Mouse (Mus musculus): ENCODE measurements around the gene Zfp771.
"Not testable (repeated sequence)": the region's sequence is repeated elsewhere in the genome, so short reads cannot be mapped to it uniquely, and the experiment has no call there.

The Zfp771 gene

DNA sequence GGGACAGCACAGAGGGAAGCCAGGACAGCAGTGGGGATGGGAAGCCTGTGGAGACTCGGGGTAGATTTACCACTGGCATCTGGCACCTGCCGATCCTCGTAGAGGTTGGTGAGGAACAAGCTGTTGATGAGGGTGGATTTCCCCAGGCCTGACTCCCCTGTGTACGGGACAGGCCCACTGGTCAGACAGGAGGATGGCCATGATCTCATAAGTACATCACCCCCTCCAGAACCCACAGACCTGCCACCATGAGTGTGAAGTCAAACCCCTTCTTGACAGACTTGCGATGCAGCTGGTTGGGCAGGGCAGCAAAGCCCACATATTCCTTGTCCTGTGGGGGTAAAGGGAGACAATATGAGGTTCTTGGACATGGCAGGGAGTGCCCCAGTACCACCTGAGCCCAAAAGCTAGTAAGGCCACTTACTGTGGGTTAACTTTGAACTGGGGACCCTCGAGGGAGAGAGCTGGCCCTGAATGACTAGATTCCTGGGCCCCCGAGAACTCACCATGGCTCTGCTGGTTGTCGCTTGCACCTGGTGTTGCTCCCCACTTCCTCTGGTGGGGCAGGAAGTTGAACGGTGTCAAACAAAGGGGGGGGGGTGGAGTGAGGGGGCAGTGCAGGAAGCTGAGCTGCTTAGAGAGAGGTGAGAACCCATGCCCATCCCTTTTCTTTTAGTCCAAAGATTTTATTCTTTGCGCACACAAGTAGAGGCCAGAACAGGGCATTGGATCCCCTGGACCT, 26.0 kb upstream of the Zfp771 start:
- DNase-seq (ENCODE audit: low spot score in 2 of 2), result no peak

- no peak for DNase-seq (ENCODE audit: low spot score in 2 of 2)
Measured at GRCm38 (mm10) chr7:127218670-127219069, 25.4 kb upstream of the Zfp771 start.

- DNase-seq (ENCODE audit: low spot score in 2 of 2), result no peak
Measured at GRCm38 (mm10) chr7:127220440-127220839, 23.6 kb upstream of the Zfp771 start.

DNA sequence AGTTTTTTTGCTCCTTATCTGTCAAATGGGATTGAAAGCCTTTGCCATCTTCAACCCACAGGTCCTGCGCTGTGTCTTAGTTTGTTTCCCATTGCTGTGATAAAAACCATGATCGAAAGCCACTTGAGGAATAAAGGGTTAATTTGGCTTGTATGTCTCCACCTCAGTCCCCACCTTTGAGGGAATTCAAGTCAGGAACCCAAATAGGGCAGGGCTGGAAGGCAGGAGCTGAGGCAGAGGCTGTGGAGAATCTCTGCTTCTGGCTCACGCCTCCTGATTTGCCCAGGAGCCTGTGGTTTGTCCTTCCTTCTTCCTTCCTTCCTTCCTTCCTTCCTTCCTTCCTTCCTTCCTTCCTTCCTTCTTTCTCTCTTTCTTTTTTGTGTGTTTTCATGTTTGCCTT, 21.0 kb upstream of the Zfp771 start:
- DNase-seq (ENCODE audit: low spot score in 2 of 2), result no peak

GRCm38 (mm10) chr7:127223515-127224478, 20.3 kb upstream of the Zfp771 start:
- no peak for DNase-seq (ENCODE audit: low spot score in 2 of 2)

GRCm38 (mm10) chr7:127224616-127225015, 19.5 kb upstream of the Zfp771 start:
- DNase-seq (ENCODE audit: low spot score in 2 of 2), result no peak

- peak in 1 of 2 experiments; percentile 48 for DNase-seq (ENCODE audit: low spot score in 2 of 2)
Measured at GRCm38 (mm10) chr7:127225147-127225995, 18.7 kb upstream of the Zfp771 start.

DNA sequence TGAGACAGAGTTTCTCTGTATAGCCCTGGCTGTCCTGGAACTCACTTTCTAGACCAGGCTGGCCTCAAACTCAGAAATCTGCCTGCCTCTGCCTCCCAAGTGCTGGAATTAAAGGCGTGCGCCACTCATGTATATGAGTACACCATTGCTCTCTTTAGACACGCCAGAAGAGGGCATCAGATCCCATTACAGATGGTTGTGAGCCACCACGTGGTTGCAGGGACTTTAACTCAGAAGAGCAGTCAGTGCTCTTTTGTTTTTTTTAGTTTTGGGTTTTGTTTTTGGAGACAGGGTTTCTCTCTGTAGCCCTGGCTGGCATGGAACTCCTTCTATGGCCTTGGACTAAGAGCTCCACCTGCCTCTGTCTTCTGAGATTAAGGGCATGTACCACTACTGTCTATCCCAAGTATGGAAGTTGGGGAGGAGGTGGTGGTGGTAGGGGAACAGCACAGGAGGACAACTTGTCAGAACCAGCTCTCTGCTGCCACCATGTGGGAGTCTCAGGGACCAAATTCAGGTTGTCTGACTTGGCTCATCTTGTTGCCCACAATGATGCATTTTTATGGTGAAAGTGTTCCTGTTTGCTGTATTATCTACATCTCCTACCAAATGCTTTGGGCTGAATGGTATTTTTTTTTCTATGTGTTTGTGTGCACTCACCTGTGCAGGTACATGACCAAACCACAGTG, 15.3 kb upstream of the Zfp771 start:
- peak; percentile 74 to 85 for DNase-seq (ENCODE audit: low spot score in 2 of 2)

DNA sequence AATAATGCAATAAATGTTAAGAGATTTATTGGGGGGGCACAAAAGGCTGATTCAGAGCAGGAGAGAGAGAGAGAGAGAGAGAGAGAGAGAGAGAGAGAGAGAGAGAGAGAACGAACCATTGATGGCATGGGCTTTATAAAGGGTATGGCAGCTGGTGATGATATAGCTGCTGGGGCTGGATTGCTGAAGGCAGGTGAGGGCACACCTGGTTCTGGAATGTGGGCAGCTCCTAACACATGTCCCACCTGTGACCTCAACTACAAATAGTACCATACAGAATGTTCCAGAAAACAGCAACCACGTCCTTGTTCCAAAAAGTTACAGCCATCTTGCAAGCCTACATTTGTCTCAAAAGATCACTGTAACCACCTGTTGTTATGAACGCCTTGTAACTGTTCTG, 12.7 kb upstream of the Zfp771 start:
- no peak for DNase-seq (ENCODE audit: low spot score in 2 of 2)

DNA sequence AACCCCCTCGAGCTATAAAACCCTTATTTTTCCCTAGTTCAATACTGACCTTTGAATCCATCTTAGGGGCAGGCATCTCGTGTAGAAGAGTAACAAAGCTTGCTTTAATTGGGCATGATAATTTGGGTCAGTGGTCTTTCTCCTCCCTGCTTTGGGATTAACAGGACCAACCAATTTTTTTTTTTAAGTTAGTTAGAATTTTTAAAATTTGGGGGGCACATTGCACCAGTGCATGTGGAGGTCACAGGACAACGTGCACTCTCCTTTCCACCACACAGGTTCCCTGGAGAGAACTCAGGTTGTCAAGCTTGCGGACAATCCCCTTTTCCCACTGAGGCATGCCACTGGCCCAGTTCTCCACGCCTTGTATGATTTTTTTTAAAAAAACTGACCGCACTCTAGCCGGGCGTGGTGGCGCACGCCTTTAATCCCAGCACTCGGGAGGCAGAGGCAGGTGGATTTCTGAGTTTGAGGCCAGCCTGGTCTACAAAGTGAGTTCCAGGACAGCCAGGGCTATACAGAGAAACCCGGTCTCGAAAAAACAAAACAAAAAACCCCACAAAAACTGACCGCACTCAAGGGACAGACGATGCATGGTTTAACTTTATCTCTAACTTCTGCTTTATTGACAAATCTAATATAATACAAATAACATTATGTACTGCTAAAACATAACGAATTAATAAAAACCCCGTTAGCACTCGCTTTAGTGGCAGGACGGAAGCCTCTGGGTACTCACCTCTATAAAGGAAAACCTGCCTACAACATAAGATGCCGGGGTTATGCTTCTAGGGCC, 12.1 kb upstream of the Zfp771 start:
- no peak for DNase-seq (ENCODE audit: low spot score in 2 of 2)

DNA sequence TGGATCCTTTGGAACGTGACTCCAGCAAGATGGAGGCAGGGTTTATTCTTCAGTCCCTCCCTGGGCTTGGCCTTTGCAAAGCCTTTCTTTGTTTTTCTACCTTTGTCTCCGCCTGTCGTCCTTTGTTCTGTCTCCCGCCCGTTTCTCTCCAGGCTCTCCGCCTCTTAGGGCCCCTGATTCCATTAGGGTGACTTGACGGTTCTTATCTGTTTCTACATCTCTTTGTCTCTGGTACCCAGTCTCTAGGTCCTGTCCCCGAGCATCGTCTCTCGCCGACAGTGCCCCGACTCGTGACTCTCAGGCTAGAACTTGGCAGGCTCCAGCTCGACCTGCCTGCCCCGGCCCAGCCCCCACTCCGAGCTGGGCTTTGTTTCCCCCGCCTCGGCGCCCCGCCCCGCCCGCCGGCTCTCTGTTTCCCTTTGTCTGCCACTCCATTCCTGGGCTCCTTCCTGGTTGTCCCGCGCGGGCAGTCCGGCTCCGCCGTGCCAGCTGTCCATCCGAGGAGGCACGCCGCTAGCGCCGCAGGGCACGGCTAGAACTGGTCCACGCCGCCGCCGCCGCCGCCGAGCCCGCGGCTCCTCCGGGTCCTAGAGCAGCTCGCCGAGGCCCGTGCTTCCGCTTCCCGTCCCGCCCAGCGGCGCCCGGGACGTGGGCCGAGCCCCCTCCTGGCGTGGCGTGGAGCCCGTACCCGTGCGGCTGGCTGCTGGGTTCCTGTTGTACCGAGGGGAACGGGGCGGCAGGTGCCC, 11.3 kb upstream of the Zfp771 start, which contains the start of the genes Zfp553 and Sept1:
TSS of gene Zfp553 (plus strand) at position 440 of the 746 bp plus-strand sequence.
TSS of gene Sept1 (minus strand) at position 509 of the 746 bp plus-strand sequence.
- DNase-seq (ENCODE audit: low spot score in 2 of 2), result peak; percentile 79 to 85

DNA sequence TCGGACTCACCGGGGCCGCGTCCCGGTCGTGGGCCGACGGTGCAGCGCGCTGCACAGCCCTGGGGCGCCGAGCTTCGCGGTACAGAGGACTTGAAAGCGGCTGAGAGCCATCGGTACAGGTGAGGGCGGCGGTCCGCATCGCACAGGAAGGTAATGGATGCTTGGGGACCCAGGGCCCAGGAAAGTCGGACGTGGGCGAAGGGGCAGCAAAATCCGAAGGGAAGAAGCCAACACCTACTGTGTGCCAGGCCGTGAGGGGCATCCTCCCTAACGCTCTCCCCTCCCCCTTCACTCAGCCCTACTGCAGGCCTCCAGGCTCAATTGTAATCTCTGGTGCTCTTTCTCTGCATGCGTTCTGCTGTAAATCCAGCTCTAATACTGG, 10.7 kb upstream of the Zfp771 start:
- DNase-seq (ENCODE audit: low spot score in 2 of 2), result no peak

DNA sequence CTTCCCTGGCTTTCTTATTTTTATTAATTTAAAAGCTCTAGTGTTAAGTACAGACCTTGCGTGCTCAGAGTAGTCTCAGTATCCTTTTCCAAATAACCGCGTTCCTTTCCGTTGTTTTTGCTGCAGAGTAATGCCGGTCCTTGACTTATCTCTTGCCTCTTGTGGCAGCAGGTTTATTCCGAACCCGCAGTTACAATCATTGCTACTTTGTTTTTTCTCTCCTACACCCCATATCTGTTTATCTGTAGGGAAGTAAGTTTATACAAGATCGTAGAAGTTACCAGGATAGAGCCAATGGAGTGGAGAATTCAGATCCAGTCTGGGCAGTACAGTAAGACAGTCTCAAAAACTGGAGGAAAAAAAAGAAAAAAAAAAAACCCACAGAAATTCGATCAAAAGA, 10.3 kb upstream of the Zfp771 start:
- DNase-seq (ENCODE audit: low spot score in 2 of 2), result no peak

DNA sequence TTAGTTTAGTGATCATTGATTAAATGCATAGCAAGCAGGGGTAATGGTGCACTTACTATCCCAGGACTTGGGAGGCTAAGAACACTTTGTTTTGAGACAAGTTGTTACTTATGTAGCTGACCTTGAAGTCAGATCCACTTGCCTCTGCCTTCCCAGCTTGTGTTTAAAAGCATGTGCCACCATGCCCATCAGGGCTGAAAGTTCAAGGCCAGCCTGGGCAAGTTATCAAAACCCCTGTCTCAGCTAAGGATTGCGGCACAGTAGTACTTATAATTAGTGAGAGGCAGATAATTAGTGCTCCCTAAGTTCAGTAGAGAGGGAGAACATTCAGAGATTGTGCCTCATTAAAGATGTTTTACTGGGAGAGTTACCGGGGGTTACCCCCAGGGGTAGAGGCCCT, 9.3 kb upstream of the Zfp771 start:
- DNase-seq (ENCODE audit: low spot score in 2 of 2), result no peak

DNA sequence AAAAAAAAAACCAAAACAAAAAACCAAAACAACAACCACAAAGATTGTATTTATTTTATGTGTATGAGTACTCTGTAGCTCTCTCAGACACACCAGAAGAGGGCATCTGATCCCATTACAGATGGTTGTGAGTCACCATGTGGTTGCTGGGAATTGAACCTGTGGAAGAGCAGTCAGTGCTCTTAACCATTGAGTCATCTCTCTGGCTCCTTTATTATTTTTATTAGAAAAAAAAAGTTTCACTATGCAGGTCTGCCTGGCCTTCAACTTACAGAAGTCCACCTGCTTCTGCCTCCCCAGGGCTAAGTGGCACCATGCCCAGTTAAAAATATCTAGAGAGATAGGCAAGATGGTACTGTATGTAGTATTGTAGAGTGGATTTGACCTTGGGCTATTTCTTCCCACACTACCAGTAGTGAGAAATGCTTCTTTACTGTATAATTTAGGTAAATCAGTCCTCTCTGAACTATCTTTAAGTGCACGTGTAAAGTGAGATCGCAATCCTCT, 660 bp upstream of the Zfp771 start:
- DNase-seq (ENCODE audit: low spot score in 2 of 2), result no peak

- DNase-seq (ENCODE audit: low spot score in 2 of 2), result no peak
Measured at GRCm38 (mm10) chr7:127244658-127245510, 810 bp downstream of the Zfp771 start.

DNA sequence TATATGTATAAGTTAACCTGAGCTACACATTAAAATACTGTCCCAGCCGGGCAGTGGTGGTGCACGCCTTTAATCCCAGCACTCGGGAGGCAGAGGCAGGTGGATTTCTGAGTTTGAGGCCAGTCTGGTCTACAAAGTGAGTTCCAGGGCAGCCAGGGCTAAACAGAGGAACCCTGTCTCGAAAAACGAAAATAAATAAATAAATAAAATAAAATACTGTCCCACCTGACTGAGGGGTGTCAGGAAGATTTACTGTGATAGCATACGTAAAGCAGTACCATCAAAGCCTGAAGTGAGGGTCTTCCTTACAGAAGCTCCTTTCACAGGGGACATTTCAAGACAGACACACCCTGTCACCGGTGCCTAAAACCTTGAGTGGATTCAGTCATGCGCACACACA, 6.4 kb downstream of the Zfp771 start:
- DNase-seq (ENCODE audit: low spot score in 2 of 2), result not testable (repeated sequence)

DNA sequence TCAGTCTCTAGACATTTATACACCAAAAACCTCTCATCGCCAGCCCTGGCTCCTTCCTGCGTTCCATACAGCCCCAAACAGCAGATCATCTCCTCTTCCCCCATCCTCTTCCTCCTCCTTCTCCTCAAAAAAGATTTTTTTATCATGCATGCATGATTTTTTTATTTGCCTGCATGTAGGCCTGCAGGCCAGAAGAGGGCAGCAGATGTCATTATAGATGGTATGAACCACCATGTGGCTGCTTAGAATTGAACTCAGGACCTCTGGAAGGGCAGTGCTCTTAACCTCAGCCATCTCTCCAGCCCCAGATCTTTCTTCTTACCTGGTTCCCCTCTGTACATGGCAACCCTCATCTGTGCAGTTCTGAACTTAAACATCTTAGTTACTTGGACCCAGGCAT, 8.3 kb downstream of the Zfp771 start:
- DNase-seq (ENCODE audit: low spot score in 2 of 2), result no peak
